Mouse (Mus musculus) ES-Bruce4 (cell line): ENCODE data around the gene Stk17b. TPM values are rescaled to one million over a fixed set of nuclear protein-coding genes. Genes with fewer than 3 reads are reported as not detected.

Source experiments
- H3K27ac ChIP-seq: 2 replicates; pipeline ENCODE4 v1.5.1; 2012; ENCODE audit warnings: low read length, inconsistent platforms; ENCODE audit not compliant: insufficient read depth
- H3K27me3 ChIP-seq: 2 replicates; pipeline ENCODE4 v1.6.1; 2012; ENCODE audit warnings: mild to moderate bottlenecking, low read length, inconsistent platforms; ENCODE audit not compliant: control insufficient read depth, poor library complexity, insufficient read depth, severe bottlenecking
- H3K36me3 ChIP-seq: 2 replicates; pipeline ENCODE4 v1.6.1; 2012; ENCODE audit warnings: inconsistent platforms, mild to moderate bottlenecking, low read length, moderate library complexity; ENCODE audit not compliant: control insufficient read depth, poor library complexity, insufficient read depth, severe bottlenecking
- H3K4me1 ChIP-seq: one replicate; pipeline ENCODE4 v1.8.1; 2011; ENCODE audit warnings: low read length; ENCODE audit not compliant: control insufficient read depth, insufficient read depth
- H3K4me3 ChIP-seq: 2 replicates; pipeline ENCODE4 v1.5.1; 2011; ENCODE audit warnings: low read depth, mild to moderate bottlenecking, low read length
- H3K9ac ChIP-seq: 2 replicates; pipeline ENCODE4 v1.6.1; 2012; ENCODE audit warnings: low read depth, mild to moderate bottlenecking, inconsistent platforms; ENCODE audit not compliant: poor library complexity, severe bottlenecking
- H3K9me3 ChIP-seq: replicated peaks from 2 replicates; pipeline ENCODE4 v1.6.1; 2012; ENCODE audit warnings: mild to moderate bottlenecking, low read length, inconsistent platforms; ENCODE audit not compliant: control insufficient read depth, poor library complexity, insufficient read depth, severe bottlenecking
- CTCF ChIP-seq: IDR thresholded peaks from one replicate; pipeline ENCODE4 v1.8.1; 2011; ENCODE audit warnings: low read depth, low read length
- EP300 ChIP-seq: IDR thresholded peaks from 2 replicates; pipeline ENCODE4 v1.6.1; 2011; ENCODE audit warnings: low read depth, low read length; ENCODE audit not compliant: insufficient read depth
- POLR2A ChIP-seq: IDR thresholded peaks from one replicate; pipeline ENCODE4 v1.8.1; 2011; ENCODE audit warnings: low read length; ENCODE audit not compliant: insufficient read depth
- polyA plus RNA-seq: library from polyadenylated mRNA; stranded (reverse); fragments of >200 nt; gene quantifications from 2 replicates; pipeline ENCODE4 v1.2.4, GENCODE M21; 2011; ENCODE audit warnings: low read depth; ENCODE audit not compliant: missing spikeins, insufficient read depth, insufficient read length

Gene Stk17b
- polyA plus RNA-seq, 1 experiment, result 48.1 TPM

- Histone ChIP-seq H3K9me3 (no peaks in the 10 kb centered on the region), H3K36me3 (peaks cover 3% of the 10 kb centered on the region; the same call in 1 of the 2 replicates), H3K9ac (no peak overlapping the region), H3K27ac (no peak overlapping the region), H3K4me3 (no peak overlapping the region), H3K27me3 (no peaks in the 10 kb centered on the region), H3K4me1 (peaks cover 1% of the 10 kb centered on the region)
- TF ChIP-seq EP300 (no peak), CTCF (no peak), POLR2A (no peak)
Observed at GRCm38 (mm10) chr1:53776176-53776905, 8.7 kb downstream of the Stk17b start.

DNA sequence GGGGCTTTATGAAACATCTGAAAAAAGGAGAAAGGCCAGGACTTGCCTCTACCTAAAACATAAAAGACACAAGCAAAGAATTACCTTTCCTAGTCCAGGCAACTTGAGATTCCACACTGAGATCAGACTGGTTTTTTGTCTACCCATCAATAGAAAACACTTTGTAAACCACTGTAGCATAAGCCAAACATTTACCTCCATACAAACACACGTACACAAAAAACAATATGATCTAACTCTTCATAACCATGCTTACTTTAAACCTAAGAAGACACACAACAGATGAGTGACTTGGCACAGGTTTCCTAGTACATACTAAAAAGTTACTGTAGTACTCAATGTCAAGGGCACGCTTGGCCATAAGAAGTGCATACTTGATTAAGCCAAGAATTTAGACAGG lies 9.5 kb downstream of the Stk17b start:
- TF ChIP-seq POLR2A (no peak), EP300 (no peak), CTCF (no peak)
- no peak overlapping the region for H3K4me3 ChIP-seq
- no peak overlapping the region for H3K9ac ChIP-seq
- peaks cover 1% of the 10 kb centered on the region for H3K4me1 ChIP-seq
- H3K36me3 ChIP-seq, result peaks cover 5% of the 10 kb centered on the region
- no peaks in the 10 kb centered on the region for H3K27me3 ChIP-seq
- H3K9me3 ChIP-seq, result no peaks in the 10 kb centered on the region
- no peak overlapping the region for H3K27ac ChIP-seq

- H3K27ac ChIP-seq, result no peak overlapping the region
- H3K9ac ChIP-seq, result no peak overlapping the region
- no peaks in the 10 kb centered on the region for H3K27me3 ChIP-seq
- H3K4me1 ChIP-seq, result peaks cover 1% of the 10 kb centered on the region
- peaks cover 5% of the 10 kb centered on the region for H3K36me3 ChIP-seq
- H3K9me3 ChIP-seq, result no peaks in the 10 kb centered on the region
- H3K4me3 ChIP-seq, result no peak overlapping the region
- TF ChIP-seq EP300 (no peak), CTCF (no peak)
Observed at GRCm38 (mm10) chr1:53775036-53775435, 10.0 kb downstream of the Stk17b start.

- peaks cover 5% of the 10 kb centered on the region for H3K36me3 ChIP-seq
Observed at GRCm38 (mm10) chr1:53774571-53774970, 10.5 kb downstream of the Stk17b start.

DNA sequence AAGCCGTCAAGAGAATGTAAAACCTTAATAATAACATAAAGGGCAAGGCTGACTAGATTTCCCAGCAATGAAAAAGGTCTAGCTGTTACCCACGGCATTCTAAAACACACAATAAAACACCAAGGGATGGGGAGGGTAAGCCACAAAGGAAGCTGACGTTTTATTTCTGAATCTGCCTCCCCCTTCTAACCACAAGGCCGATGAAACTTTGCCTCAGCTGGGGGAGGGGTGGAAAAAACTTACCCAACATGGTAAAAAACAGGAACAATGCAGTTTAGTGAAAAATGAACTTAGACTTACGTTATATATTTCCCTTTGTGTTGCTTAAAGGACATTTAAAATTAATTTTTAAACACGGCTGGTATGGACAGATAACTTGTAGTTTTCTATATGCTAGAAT lies 11.0 kb downstream of the Stk17b start:
- Histone ChIP-seq H3K27me3 (no peaks in the 10 kb centered on the region), H3K4me1 (peaks cover 1% of the 10 kb centered on the region), H3K4me3 (no peak overlapping the region), H3K36me3 (peaks cover 5% of the 10 kb centered on the region), H3K27ac (no peak overlapping the region), H3K9me3 (no peaks in the 10 kb centered on the region), H3K9ac (no peak overlapping the region)
- TF ChIP-seq EP300 (no peak), CTCF (no peak), POLR2A (no peak)

More at GRCm38 (mm10) chr1:53774571-53774970, 10.5 kb downstream of the Stk17b start:
- Histone ChIP-seq H3K4me1 (peaks cover 1% of the 10 kb centered on the region), H3K9me3 (no peaks in the 10 kb centered on the region), H3K4me3 (no peak overlapping the region), H3K27me3 (no peaks in the 10 kb centered on the region), H3K27ac (no peak overlapping the region), H3K9ac (no peak overlapping the region)
- no peak for TF ChIP-seq EP300
- TF ChIP-seq CTCF, result no peak
- TF ChIP-seq POLR2A, result no peak

- Histone ChIP-seq H3K27ac (no peak overlapping the region), H3K9me3 (no peaks in the 10 kb centered on the region), H3K27me3 (no peaks in the 10 kb centered on the region), H3K4me3 (no peak overlapping the region), H3K9ac (no peak overlapping the region), H3K36me3 (peaks cover 5% of the 10 kb centered on the region), H3K4me1 (peaks cover 1% of the 10 kb centered on the region)
- no peak for TF ChIP-seq CTCF
- TF ChIP-seq EP300, result no peak
- no peak for TF ChIP-seq POLR2A
Observed at GRCm38 (mm10) chr1:53772967-53773366, 12.1 kb downstream of the Stk17b start.
